Mouse (Mus musculus) adrenal gland, adult 8-10 months (tissue): ENCODE data around the gene Aaed1. TPM values are rescaled to one million over a fixed set of nuclear protein-coding genes. Genes with fewer than 3 reads are reported as not detected.

Source experiments
- DNase-seq: peaks from one replicate; pipeline ENCODE4 v3.0.0; 2022
- total RNA-seq, 4 experiments: library from RNA; stranded (reverse); gene quantifications; 2 replicates each; pipeline ENCODE4 v1.2.4; 2022

The Aaed1 gene
- total RNA-seq = 10 to 100 TPM; 44.6 to 57.2 (median 50.2) TPM

- DNase-seq = peak; percentile 87
Observed at GRCm38 (mm10) chr13:64312024-64312915, at the start of gene Aaed1. Aaed1 (minus strand) TSS chr13:64312710.

GRCm38 (mm10) chr13:64362139-64362538 is 49.6 kb upstream of the Aaed1 start:
- DNase-seq = no peak

- DNase-seq = no peak
Observed at GRCm38 (mm10) chr13:64361020-64361419, 48.5 kb upstream of the Aaed1 start.

- no peak for DNase-seq
Observed at GRCm38 (mm10) chr13:64359702-64360101, 47.2 kb upstream of the Aaed1 start.

- DNase-seq = no peak
Observed at GRCm38 (mm10) chr13:64358476-64358875, 46.0 kb upstream of the Aaed1 start.

- DNase-seq = no peak
Observed at GRCm38 (mm10) chr13:64357389-64357788, 44.9 kb upstream of the Aaed1 start.

GRCm38 (mm10) chr13:64349474-64349873 is 37.0 kb upstream of the Aaed1 start:
- DNase-seq = peak; percentile 55

- no peak for DNase-seq
Observed at GRCm38 (mm10) chr13:64344082-64344501, 31.6 kb upstream of the Aaed1 start.

GRCm38 (mm10) chr13:64343598-64343997 is 31.1 kb upstream of the Aaed1 start:
- DNase-seq = no peak

GRCm38 (mm10) chr13:64335546-64336132 is 23.1 kb upstream of the Aaed1 start:
- no peak for DNase-seq

GRCm38 (mm10) chr13:64333102-64333501 is 20.6 kb upstream of the Aaed1 start:
- no peak for DNase-seq

GRCm38 (mm10) chr13:64332321-64332720 is 19.8 kb upstream of the Aaed1 start:
- DNase-seq = no peak

GRCm38 (mm10) chr13:64322561-64323281 is 10.2 kb upstream of the Aaed1 start:
- DNase-seq = no peak

GRCm38 (mm10) chr13:64320334-64320733 is 7.8 kb upstream of the Aaed1 start:
- DNase-seq = no peak

- DNase-seq = no peak
Observed at GRCm38 (mm10) chr13:64319782-64320181, 7.3 kb upstream of the Aaed1 start.

- peak; percentile 42 for DNase-seq
Observed at GRCm38 (mm10) chr13:64318355-64318754, 5.8 kb upstream of the Aaed1 start.

- no peak for DNase-seq
Observed at GRCm38 (mm10) chr13:64315483-64316050, 3.1 kb upstream of the Aaed1 start.

- DNase-seq = no peak
Observed at GRCm38 (mm10) chr13:64314041-64314440, 1.5 kb upstream of the Aaed1 start.

GRCm38 (mm10) chr13:64312916-64313289 is 393 bp upstream of the Aaed1 start:
- no peak for DNase-seq

GRCm38 (mm10) chr13:64311266-64311665 is 1.2 kb downstream of the Aaed1 start:
- DNase-seq = no peak

- no peak for DNase-seq
Observed at GRCm38 (mm10) chr13:64310585-64310984, 1.9 kb downstream of the Aaed1 start.

- DNase-seq = no peak
Observed at GRCm38 (mm10) chr13:64309842-64310241, 2.7 kb downstream of the Aaed1 start.

- no peak for DNase-seq
Observed at GRCm38 (mm10) chr13:64309036-64309435, 3.5 kb downstream of the Aaed1 start.
